Mouse (Mus musculus) bone marrow macrophage, adult 2 months (primary cell): ENCODE data around the gene 9630041A04Rik.

ENCODE experiments used
- CTCF ChIP-seq: IDR thresholded peaks from 2 replicates; pipeline ENCODE4 v1.5.1; 2012; ENCODE audit warnings: low read depth, mild to moderate bottlenecking, low read length, moderate library complexity
- POLR2A ChIP-seq: IDR thresholded peaks from 2 replicates; pipeline ENCODE4 v1.6.1; 2012; ENCODE audit warnings: mild to moderate bottlenecking, low read depth, low read length, borderline replicate concordance

DNA sequence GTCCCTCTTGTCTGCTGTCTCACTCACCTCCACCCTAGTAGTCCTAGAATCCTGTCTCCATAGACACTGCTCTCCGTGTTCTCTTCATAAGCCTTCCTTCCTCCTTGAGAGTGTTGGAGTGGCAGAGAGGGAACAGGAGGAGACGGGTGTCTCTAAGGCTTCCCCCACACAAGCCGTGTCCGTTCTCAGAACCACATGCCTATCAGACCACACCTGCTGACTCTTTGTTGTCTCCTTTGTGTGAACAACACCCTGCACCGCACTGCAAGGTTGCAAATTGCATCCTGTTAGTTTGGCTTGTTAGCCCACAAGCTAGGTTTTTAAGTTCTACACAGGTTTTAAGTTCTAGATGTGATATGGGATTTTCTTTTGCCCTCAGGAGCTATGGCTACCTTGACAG lies 57.7 kb downstream of the 9630041A04Rik start:
- no peak for TF ChIP-seq POLR2A
- no peak for TF ChIP-seq CTCF
